Mouse (Mus musculus): ENCODE measurements at regions not wholly inside any gene's neighbourhood (a gene's known extent, or its start where the extent isn't known, plus 50 kb on each side); places are given as distances from the start of the nearest gene placed in this dataset.

DNA sequence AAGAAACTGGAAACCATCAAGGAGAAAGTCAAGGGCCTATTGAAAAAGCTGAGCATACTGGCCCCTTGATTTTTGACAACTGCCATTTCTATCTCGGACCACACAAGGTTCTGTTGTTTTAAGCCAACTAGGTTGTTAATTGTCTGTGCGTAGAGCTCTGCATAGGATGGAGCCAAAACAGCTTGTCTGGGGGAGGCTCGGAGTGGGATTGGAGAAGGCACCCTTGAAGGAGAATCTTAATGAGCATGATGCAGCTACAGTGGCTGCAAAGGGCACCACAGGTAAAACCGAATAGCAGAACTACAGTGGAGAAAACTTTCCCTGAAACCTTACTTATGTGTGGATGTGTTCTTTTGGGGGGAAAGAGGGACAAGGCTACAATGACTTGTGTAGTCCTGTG, 256.4 kb upstream of the Prickle1 start:
- no peak for TF ChIP-seq CTCF (IDR thresholded peaks at IDR 0.05; ENCODE audit: extremely low read depth, insufficient read depth, low read length)
- TF ChIP-seq POLR2A (IDR thresholded peaks at IDR 0.05; ENCODE audit: extremely low read depth, insufficient read depth, low read length), result no peak
